Mouse (Mus musculus) left cerebral cortex, adult 11 months (tissue): Measurements from ENCODE around the gene Zfp169.

Experiments
- DNase-seq: peaks from one replicate; pipeline ENCODE4 v3.0.0; 2022; ENCODE audit warnings: low spot score

Gene Zfp169

GRCm38 (mm10) chr13:48515861-48516260 is 2.6 kb upstream of the Zfp169 start:
- no peak for DNase-seq

- DNase-seq: no peak
Observed at GRCm38 (mm10) chr13:48508661-48509060, 4.6 kb downstream of the Zfp169 start.

GRCm38 (mm10) chr13:48502422-48502821 is 10.8 kb downstream of the Zfp169 start:
- no peak for DNase-seq

GRCm38 (mm10) chr13:48498676-48499075 is 14.6 kb downstream of the Zfp169 start:
- DNase-seq: no peak

GRCm38 (mm10) chr13:48497693-48498221 is 15.5 kb downstream of the Zfp169 start:
- peak; percentile 71 for DNase-seq

GRCm38 (mm10) chr13:48493183-48493582 is 20.1 kb downstream of the Zfp169 start:
- DNase-seq: no peak

GRCm38 (mm10) chr13:48490396-48491182 is 22.7 kb downstream of the Zfp169 start:
- no peak for DNase-seq

GRCm38 (mm10) chr13:48483606-48484005 is 29.6 kb downstream of the Zfp169 start:
- no peak for DNase-seq

GRCm38 (mm10) chr13:48468656-48469180 is 44.5 kb downstream of the Zfp169 start:
- DNase-seq: no peak

- no peak for DNase-seq
Observed at GRCm38 (mm10) chr13:48466186-48466585, 47.1 kb downstream of the Zfp169 start.

- peak; percentile 60 for DNase-seq
Observed at GRCm38 (mm10) chr13:48464170-48464569, 49.1 kb downstream of the Zfp169 start.

GRCm38 (mm10) chr13:48459280-48459679 is 54.0 kb downstream of the Zfp169 start:
- no peak for DNase-seq

GRCm38 (mm10) chr13:48448119-48448518 is 65.1 kb downstream of the Zfp169 start:
- DNase-seq: no peak

GRCm38 (mm10) chr13:48443996-48444395 is 69.3 kb downstream of the Zfp169 start:
- DNase-seq: no peak

GRCm38 (mm10) chr13:48438321-48438720 is 74.9 kb downstream of the Zfp169 start:
- no peak for DNase-seq
